Mouse (Mus musculus) 416B (cell line): ENCODE data around the gene Zeb2.

Experiments
- DNase-seq: peaks from one replicate; pipeline ENCODE4 v3.0.0; 2011; ENCODE audit warnings: low read depth

Zeb2 gene

GRCm38 (mm10) chr2:45117087-45117561, at the start of gene Zeb2:
Gene Zeb2, minus strand, starts transcription at chr2:45117395.
- peak; percentile 70 for DNase-seq

GRCm38 (mm10) chr2:45158785-45159184, 41.6 kb upstream of the Zeb2 start:
- no peak for DNase-seq

DNA sequence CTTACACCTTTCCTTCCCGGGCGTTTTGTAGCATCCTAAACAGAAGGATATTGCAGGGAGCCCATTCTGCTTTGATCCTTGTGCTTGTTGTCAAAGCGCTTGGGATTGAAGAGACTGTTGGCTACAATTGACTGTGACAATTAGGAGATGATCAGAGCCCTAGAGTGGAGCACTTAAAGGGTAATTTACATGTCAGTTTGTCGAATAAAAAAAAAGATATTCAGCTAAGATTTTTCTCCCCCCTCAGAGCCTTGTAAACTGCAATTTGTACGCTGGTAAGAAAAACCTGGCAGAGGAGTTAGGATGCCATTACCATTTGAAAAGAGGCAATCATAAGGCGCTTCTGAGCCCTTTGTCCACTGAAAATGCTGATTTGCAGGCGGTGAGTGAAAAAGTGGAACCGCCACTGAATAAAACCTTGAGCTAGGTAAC, 41.2 kb upstream of the Zeb2 start:
- DNase-seq, result no peak

DNA sequence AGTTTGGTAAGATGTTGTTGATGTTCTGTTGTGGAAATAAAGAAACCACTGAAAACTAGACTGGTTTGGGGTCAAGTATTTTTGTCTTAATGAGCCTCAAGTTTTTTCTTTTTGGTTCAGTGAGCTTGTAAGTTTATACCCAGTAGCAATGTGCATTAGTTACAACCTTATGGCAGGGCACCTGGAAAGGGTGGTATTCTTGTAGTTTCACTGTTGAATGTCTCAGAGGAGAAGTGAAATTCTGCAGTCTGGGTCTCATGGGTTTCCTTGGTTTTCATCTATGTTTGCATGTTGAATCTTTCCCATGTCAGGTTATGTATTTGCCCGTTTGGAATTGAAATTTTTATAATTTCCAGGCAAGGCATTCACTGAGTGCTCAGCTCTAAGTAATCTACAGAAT, 36.1 kb upstream of the Zeb2 start:
- DNase-seq, result no peak

DNA sequence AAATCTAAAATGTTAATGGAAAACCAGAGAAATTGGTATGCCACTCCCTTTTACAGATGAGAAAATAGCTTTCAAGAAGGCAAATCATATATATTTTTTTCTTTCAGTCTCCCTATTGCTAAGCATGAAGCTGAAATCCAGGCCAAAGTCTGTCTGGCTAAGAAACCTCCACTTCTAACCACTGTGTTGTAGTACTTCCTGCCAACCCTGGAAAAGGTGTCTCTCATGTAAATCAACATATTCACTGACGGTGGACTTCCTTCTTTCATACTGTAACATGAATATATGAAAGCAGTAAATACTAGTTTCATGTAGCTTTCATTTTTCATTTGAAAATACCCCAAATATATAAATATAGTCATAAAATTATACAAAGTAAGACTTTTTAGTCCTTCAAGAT, 26.0 kb upstream of the Zeb2 start:
- peak; percentile 64 for DNase-seq

DNA sequence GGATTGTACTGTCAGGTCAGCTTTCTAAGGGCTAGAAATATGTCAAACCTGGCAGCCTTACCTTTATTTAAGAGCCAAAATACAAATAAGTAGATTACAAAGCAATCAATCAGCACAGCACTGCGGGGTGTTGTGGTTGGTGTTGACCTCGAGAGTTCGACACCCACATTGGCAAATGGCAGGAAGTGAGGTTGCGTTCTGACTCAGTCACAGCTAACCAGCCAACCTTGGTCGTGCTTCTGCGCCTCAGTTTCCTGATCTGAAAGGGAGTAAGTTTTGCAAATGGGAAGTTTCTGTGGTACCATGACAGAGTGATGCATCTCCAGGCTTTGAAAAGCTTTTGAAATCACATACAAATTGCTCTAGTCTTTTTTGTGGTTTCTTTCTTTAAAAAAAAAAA, 21.7 kb upstream of the Zeb2 start:
- DNase-seq, result peak; percentile 68

- DNase-seq, result peak; percentile 75
Observed at GRCm38 (mm10) chr2:45136783-45137182, 19.6 kb upstream of the Zeb2 start.

DNA sequence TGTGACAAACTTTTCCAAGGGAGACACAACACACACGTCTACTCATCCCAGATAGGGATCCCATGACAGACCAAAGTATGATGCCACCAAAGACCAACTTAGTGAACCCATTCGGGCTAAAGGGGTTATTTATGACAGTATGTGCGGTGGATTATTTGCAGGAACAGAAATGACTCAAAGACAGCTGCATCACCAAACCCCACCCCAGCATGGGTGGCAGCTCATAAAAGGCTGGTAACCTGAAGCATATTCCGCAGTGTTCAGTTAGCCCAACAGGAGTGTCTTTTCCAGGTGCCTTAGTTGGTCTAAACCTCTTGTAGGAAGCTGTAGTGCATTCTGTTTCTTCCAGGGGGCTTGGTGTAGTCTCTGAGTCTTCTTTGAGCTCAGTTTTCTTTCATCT, 16.0 kb upstream of the Zeb2 start:
- DNase-seq, result no peak

- DNase-seq, result no peak
Observed at GRCm38 (mm10) chr2:45130461-45131156, 13.4 kb upstream of the Zeb2 start.

DNA sequence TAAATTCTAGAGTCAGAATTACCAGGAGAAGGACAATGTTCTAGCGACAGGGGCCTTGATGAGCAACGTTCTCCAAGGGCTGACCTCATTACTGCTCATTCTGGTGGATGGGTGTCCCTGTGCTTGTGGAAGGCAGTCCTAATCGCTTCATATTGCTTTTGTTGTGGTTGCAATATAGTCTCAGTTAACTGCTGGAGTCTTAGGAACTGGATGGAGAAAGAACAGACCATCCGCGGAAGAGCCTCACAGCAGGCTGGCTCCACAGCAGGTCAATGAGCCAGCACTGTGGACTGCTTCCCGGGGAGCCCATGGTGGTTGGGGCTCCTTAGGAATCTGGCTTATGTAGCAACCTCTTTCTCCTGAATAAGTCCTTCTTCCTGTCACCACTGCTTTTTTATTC, 12.4 kb upstream of the Zeb2 start:
- DNase-seq, result no peak

DNA sequence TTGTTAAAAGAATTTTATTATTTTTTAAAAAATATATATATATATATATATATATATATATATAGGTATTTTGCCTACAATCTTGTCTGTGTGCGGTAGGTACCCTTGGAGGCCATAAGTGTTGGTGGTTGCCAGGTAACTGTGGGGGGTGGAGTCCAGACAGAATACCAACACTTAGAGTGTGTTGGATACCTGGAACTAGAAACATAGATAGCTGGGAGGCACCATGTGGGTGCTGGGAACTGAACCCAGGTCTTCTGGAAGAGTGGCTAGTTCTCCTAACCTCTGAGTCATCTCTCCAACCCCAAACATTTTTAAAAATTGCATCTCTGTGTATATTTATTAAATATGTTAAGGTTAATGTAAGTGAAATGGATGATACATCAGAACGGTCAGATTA, 11.5 kb upstream of the Zeb2 start:
- no peak for DNase-seq

- peak; percentile 65 for DNase-seq
Observed at GRCm38 (mm10) chr2:45126401-45126800, 9.2 kb upstream of the Zeb2 start.

DNA sequence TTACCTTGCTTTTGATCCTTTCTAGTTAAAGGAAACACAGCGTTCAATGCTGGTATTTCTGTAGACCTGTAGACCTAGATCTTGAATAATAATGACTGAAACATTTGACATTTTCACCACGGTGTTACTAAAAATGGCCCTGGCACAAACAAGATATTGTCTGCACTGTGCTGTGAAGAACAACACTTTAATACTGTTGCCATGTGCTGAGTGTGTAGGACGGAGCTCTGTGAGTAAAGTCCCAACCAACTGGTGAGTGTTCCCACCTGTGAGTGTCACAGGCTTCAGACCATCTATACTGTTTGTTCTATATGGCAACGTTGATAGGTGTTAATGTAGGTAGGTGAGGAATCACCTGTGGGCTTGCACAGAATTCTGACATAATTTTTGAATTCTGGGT, 8.0 kb upstream of the Zeb2 start:
- no peak for DNase-seq

- no peak for DNase-seq
Observed at GRCm38 (mm10) chr2:45123490-45123889, 6.3 kb upstream of the Zeb2 start.

DNA sequence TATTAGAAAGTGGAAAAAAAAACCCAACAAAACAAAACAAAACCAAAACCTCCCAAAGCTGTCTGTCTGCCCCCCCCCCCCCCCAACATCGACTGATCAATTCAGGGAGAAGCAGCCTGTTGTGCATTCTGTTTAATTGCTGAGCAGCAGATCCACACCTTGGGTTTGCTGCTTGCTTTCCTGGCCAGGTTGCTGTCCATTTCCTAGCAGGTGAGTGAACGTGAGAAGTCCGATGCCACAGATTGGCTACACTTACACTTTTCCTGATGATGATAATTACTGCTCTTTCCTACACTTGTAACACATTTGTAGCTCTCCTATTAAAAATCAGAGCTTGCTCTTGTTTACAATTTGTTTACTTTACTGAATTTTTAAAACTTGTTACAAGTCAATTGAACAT, 926 bp upstream of the Zeb2 start:
- no peak for DNase-seq

DNA sequence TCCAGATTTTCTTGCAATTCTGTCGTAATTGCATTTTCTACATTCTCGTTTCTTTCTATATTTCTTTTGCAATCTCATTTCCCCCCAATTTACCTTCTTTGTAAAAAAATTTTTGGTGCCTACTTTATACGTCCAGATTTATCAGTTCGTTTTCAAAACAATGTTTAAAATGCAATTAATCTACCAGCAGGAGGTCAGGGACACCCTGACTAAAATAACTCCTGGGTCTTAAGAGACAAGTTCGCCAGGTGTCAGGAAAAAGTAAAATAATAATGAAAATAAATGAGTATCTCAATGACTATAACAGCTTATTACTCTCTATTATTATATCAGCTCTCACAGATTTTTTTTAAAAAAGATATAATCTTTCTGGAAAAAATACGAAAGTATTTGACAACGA, 397 bp upstream of the Zeb2 start:
- DNase-seq, result no peak

DNA sequence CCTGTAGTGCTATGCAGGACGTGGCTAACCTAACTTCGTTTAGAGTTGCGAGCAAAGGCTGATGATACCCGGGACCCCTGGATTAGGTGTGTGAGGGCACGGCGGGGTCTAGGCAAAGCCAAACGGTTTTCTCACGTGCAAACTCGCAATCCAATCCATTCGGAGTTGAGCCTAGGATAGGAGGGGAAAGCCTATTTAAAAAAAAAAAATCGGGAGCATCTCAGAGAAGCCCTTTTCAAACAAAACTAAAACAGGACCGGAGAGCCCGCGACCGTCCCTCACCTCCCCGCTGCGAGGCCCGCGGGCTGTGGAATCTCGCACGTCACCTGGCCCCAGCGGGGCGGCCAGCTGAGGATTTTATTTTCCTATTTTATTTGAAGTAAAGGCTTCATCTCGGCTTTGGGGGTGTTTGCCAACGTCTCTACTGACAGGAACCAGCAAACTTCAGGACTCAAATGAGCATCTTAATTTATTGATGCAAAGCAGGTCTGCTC, 617 bp downstream of the Zeb2 start:
- peak; percentile 57 for DNase-seq

DNA sequence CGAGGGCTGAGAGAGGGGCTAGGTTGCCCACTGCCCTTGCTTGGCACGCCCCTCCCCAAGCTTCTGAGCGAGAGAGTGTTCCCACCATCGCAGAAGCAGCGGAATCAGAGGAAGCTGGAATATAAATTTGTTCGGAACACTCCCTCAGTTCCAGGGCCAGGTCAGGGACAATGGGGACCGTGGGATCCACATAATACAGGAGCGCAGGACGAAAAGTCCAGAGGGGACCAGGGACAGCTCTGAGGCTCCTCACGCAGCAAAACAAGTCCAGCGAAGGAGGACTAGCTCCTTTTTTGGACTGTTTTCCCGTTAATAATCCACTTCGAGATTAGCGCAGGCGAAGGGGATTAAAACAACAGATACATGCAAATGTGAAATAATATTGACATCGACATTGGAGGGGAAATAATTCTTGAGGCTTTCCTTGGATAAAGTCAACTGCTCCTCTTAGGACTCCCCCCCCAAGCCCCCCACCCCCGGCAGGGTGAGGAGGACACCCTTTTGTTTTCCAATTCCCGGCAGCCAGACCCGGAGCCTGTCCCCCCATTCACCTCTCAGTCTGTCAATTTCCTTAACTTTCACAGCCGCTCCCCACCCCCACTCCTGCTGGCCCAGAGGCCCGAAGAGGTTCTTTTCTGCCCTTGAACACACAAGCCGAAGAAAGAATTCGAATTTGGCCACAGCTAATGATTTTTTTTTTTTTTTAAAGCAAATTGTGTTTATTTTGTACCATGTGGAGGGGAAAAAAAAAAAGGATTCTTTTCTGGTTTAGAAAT, 1.3 kb downstream of the Zeb2 start:
- peak; percentile 72 for DNase-seq

DNA sequence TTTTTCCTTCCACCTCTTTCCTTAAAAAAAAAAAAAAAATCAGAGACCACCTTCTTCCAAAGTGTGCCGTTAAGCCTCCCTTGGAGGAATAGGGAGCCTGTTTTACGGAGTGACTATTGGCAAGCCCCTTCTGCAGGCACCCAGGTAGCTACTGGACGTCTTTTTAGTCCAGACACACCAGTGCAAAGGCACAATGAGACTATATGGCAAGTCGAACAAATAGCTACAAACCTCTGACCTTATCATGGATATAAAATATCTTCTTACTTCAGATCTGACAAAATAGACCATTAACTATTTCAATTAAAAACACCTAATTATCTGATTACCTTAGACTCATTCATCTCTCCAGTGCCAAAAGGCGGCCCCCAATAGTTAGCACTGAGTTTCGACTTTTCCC, 2.0 kb downstream of the Zeb2 start:
- peak; percentile 51 for DNase-seq

DNA sequence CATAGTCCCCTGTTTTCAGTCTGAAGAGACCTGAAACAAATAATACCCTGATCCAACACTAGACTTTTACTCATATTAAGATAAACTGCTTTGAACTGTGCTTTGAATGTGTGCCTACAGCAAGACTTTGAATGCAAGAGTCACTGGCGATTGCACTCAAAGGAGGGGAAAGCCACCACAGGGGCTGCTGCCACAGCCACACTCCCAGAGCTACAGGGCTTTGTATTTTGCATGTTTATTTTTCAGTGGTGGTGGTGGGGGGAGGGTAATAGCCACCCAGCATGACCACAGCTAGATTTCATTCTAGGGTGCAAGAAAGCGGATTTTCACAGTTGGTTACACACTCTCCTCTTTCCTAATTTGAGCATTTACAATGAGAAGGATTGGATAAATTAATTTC, 2.6 kb downstream of the Zeb2 start:
- peak; percentile 78 for DNase-seq

DNA sequence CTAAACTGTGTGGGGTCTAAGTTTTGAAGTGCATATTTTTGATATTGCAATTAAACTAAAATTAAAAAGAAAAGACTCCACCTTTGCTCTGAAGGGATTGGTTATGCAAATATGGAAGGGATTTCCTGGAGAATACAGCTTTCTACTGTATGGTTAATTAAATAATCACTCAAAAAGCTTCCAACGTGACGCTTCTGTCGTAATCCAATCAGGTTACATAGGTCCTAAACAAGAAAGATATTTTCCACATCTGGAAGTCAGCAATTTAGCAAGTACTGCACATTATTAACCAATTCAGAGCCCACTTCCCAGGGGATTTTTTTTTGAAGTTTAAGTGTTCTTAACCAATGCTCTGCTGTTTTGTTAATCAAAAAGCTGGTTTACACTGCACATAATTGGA, 3.3 kb downstream of the Zeb2 start:
- DNase-seq, result peak; percentile 91

DNA sequence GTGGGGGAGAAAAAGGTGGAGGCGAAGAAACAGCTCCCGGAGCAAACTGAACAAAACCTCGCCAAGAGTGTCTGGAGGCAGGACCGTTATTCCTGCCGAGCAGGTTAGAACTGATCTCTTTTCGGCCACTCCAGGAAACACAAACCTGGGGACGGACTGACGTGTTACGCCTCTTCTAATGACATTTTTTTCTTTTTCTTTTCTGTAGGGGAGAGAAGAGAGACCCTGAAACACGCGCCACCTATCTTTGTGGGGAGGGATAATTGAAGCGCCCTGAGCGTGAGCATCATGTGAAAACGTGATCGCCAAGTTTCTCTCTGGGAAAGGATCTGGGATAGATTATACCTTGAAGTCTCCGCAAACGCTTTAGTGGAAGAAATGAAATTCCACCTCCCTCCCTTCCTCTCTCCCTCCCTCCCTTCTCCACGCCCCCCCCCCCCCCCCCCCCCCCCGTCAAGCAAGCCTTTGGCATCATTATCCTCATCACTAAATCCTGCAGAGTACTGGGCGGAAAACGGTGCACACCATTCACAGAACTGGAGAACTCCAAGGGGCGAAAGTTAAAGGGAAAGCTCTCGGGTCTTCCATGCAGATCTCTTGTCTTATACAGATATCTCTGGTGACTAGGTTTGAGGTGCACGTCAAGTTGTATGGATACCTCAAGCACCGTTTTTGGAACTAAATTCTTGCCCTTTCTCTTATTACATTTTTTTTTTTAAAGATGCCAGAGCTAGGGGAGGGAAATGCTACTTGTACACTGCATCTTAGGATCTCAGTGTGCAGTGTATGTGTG, 4.1 kb downstream of the Zeb2 start:
- peak; percentile 89 for DNase-seq
